In genomic region chr1:24230428-24230827, GRCm38 (mm10) we compare ENCODE assay signal across 11 mouse cellular contexts. TPM values are rescaled to one million over a fixed set of nuclear protein-coding genes. Genes with fewer than 3 reads are reported as not detected.
DNase-seq lines count a peak whose midpoint lies in the region; ATAC-seq and TF ChIP-seq lines count a peak whose summit lies in the region.
"Had no signal": no experiment of that assay in that cellular context is flagged by ENCODE, and none has a peak within 500 bp of the region (broad histone marks: within the 10 kb centered on the region; RNA-seq: fewer than 3 reads in every experiment).

No protein-coding gene starts in this region.

- no peaks in the 10 kb centered on the region for H3K4me1 ChIP-seq in hindbrain, embryonic 11.5 days (replicated peaks; ENCODE audit: control insufficient read depth, insufficient read depth, low read length)
- no peaks in the 10 kb centered on the region for H3K4me1 ChIP-seq in midbrain, postnatal 0 days (ENCODE audit: insufficient read depth, low read length)

- no peak overlapping the region for H3K4me2 ChIP-seq in hindbrain, embryonic 11.5 days (replicated peaks; ENCODE audit: low read depth, low read length)
- no peak overlapping the region for H3K4me2 ChIP-seq in midbrain, postnatal 0 days (ENCODE audit: low read depth, low read length, poor library complexity, severe bottlenecking)
- H3K4me2 ChIP-seq: heart, embryonic 15.5 days had no signal

- intact Hi-C loops in gastrocnemius, adult 2 months (cut with DNase I), result no loop called here

- ATAC-seq in hindbrain, embryonic 11.5 days (ENCODE audit: low FRiP score), result no peak
- ATAC-seq in midbrain, postnatal 0 days (ENCODE audit: low FRiP score), result peak; percentile 73
- ATAC-seq in inflammation-experienced regulatory T-cells, adult 6 months, result no peak

- peak; percentile 37 to 48 for DNase-seq in layer of hippocampus, postnatal 10 days (ENCODE audit: low spot score in 2 of 2)
- no peak for DNase-seq in layer of hippocampus, adult 9-10 months (ENCODE audit: low spot score)
- DNase-seq in cerebellum, postnatal 36 days, result peak; percentile 26 to 29
- DNase-seq in hindbrain, embryonic 11.5 days (ENCODE audit: low spot score), result peak; percentile 14
- peak; percentile 85 for DNase-seq in midbrain, postnatal 0 days (ENCODE audit: low spot score)
- no peak for DNase-seq in gastrocnemius, adult 2 months
- DNase-seq in heart, adult 8-10 months (ENCODE audit: low spot score), result no peak
- DNase-seq: lung, postnatal 14 days; right cerebral cortex, postnatal 25 days had no signal

- 34% methylated on average over 8 of the region's 8 CpGs for WGBS in hindbrain, embryonic 11.5 days
- WGBS in midbrain, postnatal 0 days, result 42% methylated on average over 8 of the region's 8 CpGs

- peak; percentile 59 for TF ChIP-seq CTCF in midbrain, postnatal 0 days (IDR thresholded peaks at IDR 0.05)
- TF ChIP-seq CTCF in gastrocnemius, adult 2 months (IDR thresholded peaks at IDR 0.05), result no peak

- no peak overlapping the region for H3K27ac ChIP-seq in hindbrain, embryonic 11.5 days (ENCODE audit: low read depth, low read length)
- no peak overlapping the region for H3K27ac ChIP-seq in midbrain, postnatal 0 days (ENCODE audit: low read depth, low read length)
- H3K27ac ChIP-seq in gastrocnemius, adult 2 months, result no peak overlapping the region
- H3K27ac ChIP-seq: heart, embryonic 15.5 days had no signal

- no peak overlapping the region for H3K9ac ChIP-seq in hindbrain, embryonic 11.5 days (ENCODE audit: low read depth, low read length)
- no peak overlapping the region for H3K9ac ChIP-seq in midbrain, postnatal 0 days (replicated peaks; ENCODE audit: low read length, poor library complexity, severe bottlenecking)
- H3K9ac ChIP-seq: heart, embryonic 15.5 days had no signal

- no peaks in the 10 kb centered on the region for H3K36me3 ChIP-seq in hindbrain, embryonic 11.5 days (ENCODE audit: control insufficient read depth, insufficient read depth, low read length)
- H3K36me3 ChIP-seq in midbrain, postnatal 0 days (ENCODE audit: insufficient read depth, low read length), result no peaks in the 10 kb centered on the region
- H3K36me3 ChIP-seq: heart, embryonic 15.5 days had no signal

- no peaks in the 10 kb centered on the region for H3K27me3 ChIP-seq in hindbrain, embryonic 11.5 days (ENCODE audit: control insufficient read depth, insufficient read depth, low read length)
- no peaks in the 10 kb centered on the region for H3K27me3 ChIP-seq in midbrain, postnatal 0 days (ENCODE audit: insufficient read depth, low read length)
- H3K27me3 ChIP-seq: heart, embryonic 15.5 days had no signal

- H3K9me3 ChIP-seq in hindbrain, embryonic 11.5 days (ENCODE audit: control insufficient read depth, low read length), result no peaks in the 10 kb centered on the region
- H3K9me3 ChIP-seq in midbrain, postnatal 0 days (ENCODE audit: low read length), result no peaks in the 10 kb centered on the region
- H3K9me3 ChIP-seq: heart, embryonic 15.5 days had no signal

- no peak overlapping the region for H3K4me3 ChIP-seq in hindbrain, embryonic 11.5 days (ENCODE audit: low read depth, low read length)
- H3K4me3 ChIP-seq in midbrain, postnatal 0 days (ENCODE audit: low read depth, low read length), result no peak overlapping the region
- H3K4me3 ChIP-seq in gastrocnemius, adult 2 months, result no peak overlapping the region
- H3K4me3 ChIP-seq: heart, embryonic 15.5 days had no signal

RNA-seq across cellular contexts. Expression of gene Col9a1, which starts 53.0 kb away (rescaled TPM):
- total RNA-seq in layer of hippocampus, postnatal 10 days (2021), result 1 to 10 TPM; 2.6 to 2.9 TPM
- 23.5 and 26.8 TPM in 2 replicates for polyA plus RNA-seq in hindbrain, embryonic 11.5 days (2014; fragmentation: Nextera tagmentation; extraction: Ambion mirVana)
- 1.7 and 2.2 TPM in 2 replicates for total RNA-seq in midbrain, postnatal 0 days (2014; rRNA removed)
- polyA plus RNA-seq in midbrain, postnatal 0 days (2015; fragmentation: Nextera tagmentation; extraction: Ambion mirVana), result 1.2 and 1.6 TPM in 2 replicates
- 1 to 10 TPM in 1 of 2 experiments, under 1 TPM in 1; 0.20 to 1.2 TPM for total RNA-seq in gastrocnemius, adult 2 months (2021)
- not detected for total RNA-seq in heart, adult 8-10 months (2022)
- polyA plus RNA-seq in inflammation-experienced regulatory T-cells, adult 6 months (2017; shearing (Covaris generic)), result not detected

Comparison
In these comparisons a context has a peak if more than half of its experiments do, and no peak if none do; other contexts are left out.
1. DNase-seq: peak in layer of hippocampus, postnatal 10 days (2 of 2), cerebellum, postnatal 36 days (2 of 2), hindbrain, embryonic 11.5 days (single experiment) and midbrain, postnatal 0 days (single experiment); none in layer of hippocampus, adult 9-10 months (single experiment), gastrocnemius, adult 2 months (single experiment) and heart, adult 8-10 months (single experiment).